Mouse (Mus musculus) G1E (cell line): ENCODE measurements around the gene Syt16. TPM values are rescaled to one million over a fixed set of nuclear protein-coding genes. Genes with fewer than 3 reads are reported as not detected.

ENCODE experiments used
- ATAC-seq: 2 replicates; pipeline ENCODE4 v1.8.0; 2016; ENCODE audit warnings: mild to moderate bottlenecking; ENCODE audit not compliant: insufficient number of reproducible peaks, poor library complexity, low FRiP score, severe bottlenecking; ENCODE audit errors: extremely low read depth
- DNase-seq: peaks from one replicate; pipeline ENCODE4 v3.0.0; 2012; ENCODE audit warnings: low spot score
- H3K27me3 ChIP-seq: 2 replicates; pipeline ENCODE4 v1.6.1; 2012; ENCODE audit warnings: mild to moderate bottlenecking, low read length, inconsistent platforms; ENCODE audit not compliant: insufficient read depth
- H3K36me3 ChIP-seq: replicated peaks from 2 replicates; pipeline ENCODE3; 2012; ENCODE audit warnings: mild to moderate bottlenecking, inconsistent platforms
- H3K4me1 ChIP-seq: 2 replicates; pipeline ENCODE4 v1.6.1; 2012; ENCODE audit warnings: low read depth, low read length, inconsistent platforms, mixed read lengths; ENCODE audit not compliant: insufficient read depth
- H3K4me3 ChIP-seq: 2 replicates; pipeline ENCODE4 v1.5.1; 2012; ENCODE audit warnings: low read depth, mild to moderate bottlenecking, inconsistent platforms, low read length, moderate library complexity, mixed read lengths
- H3K9me3 ChIP-seq: replicated peaks from 2 replicates; pipeline ENCODE4 v1.6.1; 2012; ENCODE audit warnings: inconsistent platforms
- CTCF ChIP-seq: IDR thresholded peaks from 2 replicates; pipeline ENCODE4 v1.5.1; 2012; ENCODE audit warnings: low read depth, low read length, inconsistent platforms, mixed read lengths
- GATA1 ChIP-seq: IDR thresholded peaks from 2 replicates; pipeline ENCODE4 v1.6.1; 2012; ENCODE audit warnings: borderline replicate concordance, low read length, inconsistent platforms, mixed read lengths
- GATA2 ChIP-seq: IDR thresholded peaks from 2 replicates; pipeline ENCODE4 v1.6.1; 2012; ENCODE audit warnings: low read depth, low read length, inconsistent platforms, borderline replicate concordance
- POLR2AphosphoS5 ChIP-seq: IDR thresholded peaks from 2 replicates; pipeline ENCODE4 v1.6.1; 2012; ENCODE audit warnings: low read depth, low read length, inconsistent platforms; ENCODE audit not compliant: insufficient replicate concordance
- TAL1 ChIP-seq: conservative IDR thresholded peaks from 2 replicates; pipeline ENCODE4 v1.6.1; 2012; ENCODE audit warnings: low read depth, low read length, inconsistent platforms, mixed read lengths
- polyA plus RNA-seq: library from polyadenylated mRNA; stranded (reverse); fragments of >175 nt; gene quantifications from 2 replicates; pipeline ENCODE4 v1.2.3, GENCODE M21; 2012
- total RNA-seq, 2 experiments: library from RNA; stranded (forward) in 1 of 2; stranded (reverse) in 1 of 2; fragments of 200-1000 nt in 1 of 2; fragments of >200 nt in 1 of 2; fragmentation: Nextera tagmentation in 1 of 2; gene quantifications; 2 replicates each; pipeline ENCODE4 v1.2.3; 2014 to 2017

Gene Syt16
- total and polyA plus RNA-seq, 3 experiments: 0.11 TPM; not detected in 2

GRCm38 (mm10) chr12:73954785-73955184 lies 42.7 kb upstream of the Syt16 start:
- no peak for DNase-seq
- Histone ChIP-seq H3K4me1 (0 out of 2 replicates have a peak, but pooled peaks cover 3% of the 10 kb centered on the region), H3K36me3 (peaks cover 1% of the 10 kb centered on the region), H3K27me3 (peaks cover 26% of the 10 kb centered on the region), H3K9me3 (peaks cover under 1% of the 10 kb centered on the region), H3K4me3 (no peak overlapping the region)
- no peak for TF ChIP-seq GATA1
- TF ChIP-seq TAL1: no peak
- no peak for TF ChIP-seq CTCF
- no peak for TF ChIP-seq POLR2AphosphoS5
- no peak for ATAC-seq

GRCm38 (mm10) chr12:73957676-73958075 lies 39.8 kb upstream of the Syt16 start:
- TF ChIP-seq GATA1: no peak
- DNase-seq: no peak
- Histone ChIP-seq H3K4me3 (no peak overlapping the region), H3K36me3 (no peaks in the 10 kb centered on the region), H3K4me1 (0 out of 2 replicates have a peak, but pooled peaks cover 3% of the 10 kb centered on the region), H3K27me3 (peaks cover 26% of the 10 kb centered on the region), H3K9me3 (no peaks in the 10 kb centered on the region)
- ATAC-seq: no peak

- H3K4me3 ChIP-seq: no peak overlapping the region
- H3K36me3 ChIP-seq: no peaks in the 10 kb centered on the region
- no peak for ATAC-seq
- no peak for DNase-seq
- H3K27me3 ChIP-seq: peaks cover 24% of the 10 kb centered on the region
- TF ChIP-seq POLR2AphosphoS5: no peak
- no peak for TF ChIP-seq GATA2
- TF ChIP-seq TAL1: no peak
- TF ChIP-seq CTCF: no peak
- TF ChIP-seq GATA1: no peak
- H3K9me3 ChIP-seq: no peaks in the 10 kb centered on the region
- peaks cover 8% of the 10 kb centered on the region for H3K4me1 ChIP-seq
Observed at GRCm38 (mm10) chr12:73958830-73959229, 38.6 kb upstream of the Syt16 start.

- Histone ChIP-seq H3K4me3 (peak within 1 kb of the TSS; percentile 84), H3K4me1 (peaks cover 19% of the 10 kb centered on the region), H3K27me3 (no peaks in the 10 kb centered on the region), H3K9me3 (no peaks in the 10 kb centered on the region), H3K36me3 (peaks cover 26% of the 10 kb centered on the region)
- ATAC-seq: peak; percentile 100
- TF ChIP-seq CTCF: no peak
- no peak for TF ChIP-seq POLR2AphosphoS5
- TF ChIP-seq GATA2: no peak
- TF ChIP-seq TAL1: no peak
- TF ChIP-seq GATA1: no peak
- peak; percentile 96 for DNase-seq
Observed at GRCm38 (mm10) chr12:73964291-73965281, 32.9 kb upstream of the Syt16 start, which contains the start of gene Snapc1. Snapc1 (plus strand) TSS chr12:73964481.

- H3K4me3 ChIP-seq: no peak overlapping the region
- peaks cover 6% of the 10 kb centered on the region for H3K9me3 ChIP-seq
- peaks cover 14% of the 10 kb centered on the region for H3K4me1 ChIP-seq
- H3K27me3 ChIP-seq: no peaks in the 10 kb centered on the region
- TF ChIP-seq CTCF: no peak
- TF ChIP-seq POLR2AphosphoS5: no peak
- no peak for TF ChIP-seq GATA2
- no peak for TF ChIP-seq TAL1
- TF ChIP-seq GATA1: no peak
- peaks cover 64% of the 10 kb centered on the region for H3K36me3 ChIP-seq
- ATAC-seq (no peak), DNase-seq (no peak)
Observed at GRCm38 (mm10) chr12:73969142-73969541, 28.3 kb upstream of the Syt16 start.

GRCm38 (mm10) chr12:73974584-73974983 lies 22.9 kb upstream of the Syt16 start:
- H3K4me3 ChIP-seq: no peak overlapping the region
- no peak for TF ChIP-seq TAL1
- TF ChIP-seq GATA2: no peak
- TF ChIP-seq POLR2AphosphoS5: no peak
- TF ChIP-seq CTCF: no peak
- no peak for TF ChIP-seq GATA1
- H3K9me3 ChIP-seq: peaks cover 6% of the 10 kb centered on the region
- H3K4me1 ChIP-seq: no peaks in the 10 kb centered on the region
- H3K27me3 ChIP-seq: no peaks in the 10 kb centered on the region
- peaks cover 87% of the 10 kb centered on the region for H3K36me3 ChIP-seq
- no peak for ATAC-seq
- DNase-seq: no peak
